Mouse (Mus musculus): ENCODE results near the gene Slc35e3. TPM values are rescaled to one million over a fixed set of nuclear protein-coding genes. Genes with fewer than 3 reads are reported as not detected.
"Not testable (repeated sequence)": the region's sequence is repeated elsewhere in the genome, so short reads cannot be mapped to it uniquely, and the experiment has no call there.

Slc35e3 gene
- polyA plus RNA-seq, 1 experiment from 2014 or later = 31.7 TPM

DNA sequence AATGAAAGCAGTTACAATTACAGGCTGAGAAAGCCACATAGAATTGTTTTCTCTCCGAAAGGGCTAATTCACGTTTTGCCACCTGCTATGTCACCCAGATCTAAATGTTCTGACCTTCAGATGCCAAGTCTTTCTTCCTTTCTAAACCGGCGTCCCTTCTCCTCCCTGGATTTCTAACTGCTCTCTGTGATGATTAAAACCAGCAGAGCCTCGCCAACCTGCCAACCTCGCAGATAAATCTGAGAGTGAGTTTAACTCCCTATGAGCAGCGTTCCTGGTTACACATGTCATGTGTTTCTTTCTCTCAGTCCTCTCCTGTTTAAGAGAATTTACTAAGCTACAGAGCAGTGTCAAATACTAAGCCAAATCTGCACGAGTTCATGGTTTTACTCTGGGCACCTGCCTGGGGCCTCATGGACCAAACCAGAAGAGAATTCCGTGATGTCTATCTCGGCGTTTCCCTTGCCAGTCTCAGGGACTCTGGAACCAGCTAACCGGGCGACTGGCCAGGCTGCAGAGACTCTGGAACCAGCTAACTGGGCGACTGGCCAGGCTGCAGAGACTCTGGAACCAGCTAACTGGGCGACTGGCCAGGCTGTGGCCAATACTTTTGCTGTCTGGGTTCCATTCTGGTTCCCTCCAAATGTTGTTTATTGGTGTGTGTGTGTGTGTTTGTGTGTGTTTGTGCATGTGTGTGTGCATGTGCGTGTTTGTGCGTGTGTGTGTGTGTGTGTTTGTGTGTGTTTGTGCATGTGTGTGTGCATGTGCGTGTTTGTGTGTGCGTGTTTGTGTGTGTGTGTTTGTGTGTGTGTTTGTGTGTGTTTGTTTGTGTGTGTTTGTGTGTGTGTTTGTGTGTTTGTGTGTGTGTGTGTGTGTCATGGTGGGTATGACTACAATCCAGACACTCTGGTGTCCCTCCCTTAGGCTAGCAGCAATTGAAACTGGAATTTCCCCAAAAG, 27.7 kb downstream of the Slc35e3 start:
- no peak for ATAC-seq (replicated peaks)
- no peak overlapping the region for H3K9ac ChIP-seq (replicated peaks)
- WGBS = 54% methylated on average over 19 of the region's 19 CpGs
- H3K4me2 ChIP-seq (replicated peaks) = no peak overlapping the region
- H3K4me3 ChIP-seq = no peak overlapping the region
- H3K9me3 ChIP-seq = no peaks in the 10 kb centered on the region
- H3K4me1 ChIP-seq = 0 out of 2 replicates have a peak, but pooled peaks cover 5% of the 10 kb centered on the region
- H3K27me3 ChIP-seq = no peaks in the 10 kb centered on the region
- H3K36me3 ChIP-seq = no peaks in the 10 kb centered on the region
- H3K27ac ChIP-seq (replicated peaks) = no peak overlapping the region; the same call in 1 of the 2 replicates

DNA sequence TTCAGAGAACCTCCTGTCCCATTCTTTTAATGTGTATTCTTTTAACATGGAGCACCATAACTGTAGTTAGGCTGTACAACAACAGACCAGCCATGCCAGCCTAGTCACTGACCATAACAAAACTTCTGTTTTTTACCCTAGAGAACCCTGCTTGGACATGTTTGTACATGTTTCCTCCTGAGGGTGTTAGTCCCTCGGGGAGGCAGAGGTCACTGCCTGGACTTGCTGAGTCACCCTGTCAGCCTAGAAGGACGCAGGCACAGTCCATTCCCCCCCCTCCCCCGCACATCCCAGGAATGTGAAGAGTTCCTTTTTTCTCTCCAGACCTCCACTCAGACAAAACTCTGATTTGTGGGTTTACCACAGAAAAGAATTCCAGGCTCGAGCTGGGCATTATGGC, 28.6 kb downstream of the Slc35e3 start:
- Histone ChIP-seq H3K4me1 (0 out of 2 replicates have a peak, but pooled peaks cover 5% of the 10 kb centered on the region), H3K4me3 (no peak overlapping the region), H3K36me3 (no peaks in the 10 kb centered on the region), H3K9ac (replicated peaks) (no peak overlapping the region), H3K9me3 (no peaks in the 10 kb centered on the region), H3K27me3 (no peaks in the 10 kb centered on the region), H3K4me2 (replicated peaks) (no peak overlapping the region), H3K27ac (replicated peaks) (no peak overlapping the region)
- no peak for ATAC-seq (replicated peaks)
- 18% methylated on average over 4 of the region's 4 CpGs for WGBS

DNA sequence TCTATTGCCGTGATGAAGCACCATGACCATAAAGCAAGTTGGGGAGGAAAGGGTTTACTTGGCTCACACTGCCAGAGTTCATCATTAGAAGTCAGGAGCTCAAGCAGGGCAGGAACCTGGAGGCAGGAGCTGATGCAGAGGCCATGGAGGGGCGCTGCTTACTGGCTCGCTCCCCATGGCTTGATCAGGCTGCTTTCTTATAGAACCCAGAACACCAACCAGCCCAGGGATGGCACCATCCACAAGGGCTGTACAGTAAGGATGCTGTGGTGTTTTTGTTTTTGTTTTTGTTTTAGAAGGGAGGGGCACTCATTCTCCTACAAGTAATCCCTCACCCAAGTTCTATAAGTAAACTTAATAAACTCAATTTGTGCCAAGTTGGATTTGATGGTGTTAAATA, 29.5 kb downstream of the Slc35e3 start:
- Histone ChIP-seq H3K36me3 (no peaks in the 10 kb centered on the region), H3K9ac (replicated peaks) (no peak overlapping the region), H3K4me2 (replicated peaks) (no peak overlapping the region), H3K9me3 (no peaks in the 10 kb centered on the region), H3K27ac (replicated peaks) (no peak overlapping the region), H3K27me3 (no peaks in the 10 kb centered on the region), H3K4me3 (no peak overlapping the region), H3K4me1 (peaks cover 5% of the 10 kb centered on the region; the same call in 1 of the 2 replicates)
- WGBS = 92% methylated on average over 3 of the region's 3 CpGs
- ATAC-seq (replicated peaks) = no peak

DNA sequence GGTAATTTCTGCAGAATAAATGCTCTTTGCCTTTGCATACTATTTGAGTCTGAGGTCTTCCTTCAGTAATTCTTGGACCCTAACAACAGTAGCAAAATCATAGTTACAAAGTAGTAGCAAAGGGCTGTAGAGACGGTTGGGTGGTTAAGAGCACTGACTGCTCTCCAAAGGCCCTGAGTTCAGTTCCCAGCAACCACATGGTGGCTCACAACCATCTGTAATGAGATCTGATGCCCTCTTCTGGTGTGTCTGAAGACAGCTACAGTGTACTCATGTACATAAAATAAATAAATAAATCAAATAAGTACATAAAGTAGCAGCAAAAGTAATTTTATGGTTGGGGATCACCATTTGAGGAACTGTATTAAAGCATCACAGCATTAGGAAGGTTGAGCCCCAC, 30.5 kb downstream of the Slc35e3 start:
- H3K4me1 ChIP-seq = peaks cover 12% of the 10 kb centered on the region
- H3K9ac ChIP-seq (replicated peaks); H3K36me3 ChIP-seq; ATAC-seq (replicated peaks); H3K27me3 ChIP-seq; H3K27ac ChIP-seq (replicated peaks); H3K4me2 ChIP-seq (replicated peaks); H3K4me3 ChIP-seq; H3K9me3 ChIP-seq: not testable (repeated sequence)
- WGBS = 93% methylated on average over 1 of the region's 1 CpGs

DNA sequence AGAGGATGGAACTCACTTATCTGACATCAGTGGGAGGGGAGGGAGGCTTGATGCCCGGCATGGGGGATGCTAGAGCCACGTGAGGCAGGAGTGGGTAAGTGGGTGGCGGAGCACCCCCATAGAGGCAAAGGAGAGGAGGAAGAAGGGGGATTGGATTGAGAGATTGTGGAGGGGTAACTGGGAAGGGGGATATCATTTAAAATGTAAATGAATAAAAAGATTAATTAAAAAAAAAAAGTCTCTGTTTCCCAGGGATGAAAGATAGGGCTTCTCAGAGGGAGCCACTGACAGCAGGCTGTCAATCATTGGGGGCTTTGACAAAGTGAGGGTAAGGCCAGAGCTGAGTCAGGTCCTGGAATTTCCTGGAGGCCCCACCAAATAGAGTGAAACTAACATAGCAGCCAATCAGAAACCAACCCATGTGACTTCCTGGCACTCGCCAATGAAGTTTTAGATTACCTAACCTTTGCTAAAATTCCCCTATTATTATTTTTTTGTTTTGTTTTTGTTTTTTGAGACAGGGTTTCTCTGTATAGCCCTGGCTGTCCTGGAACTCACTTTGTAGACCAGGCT, 31.2 kb downstream of the Slc35e3 start:
- no peak overlapping the region for H3K4me3 ChIP-seq
- no peak overlapping the region for H3K27ac ChIP-seq (replicated peaks)
- WGBS = 78% methylated on average over 4 of the region's 4 CpGs
- ATAC-seq (replicated peaks) = no peak
- peaks cover 12% of the 10 kb centered on the region for H3K4me1 ChIP-seq
- H3K9ac ChIP-seq (replicated peaks) = no peak overlapping the region
- H3K4me2 ChIP-seq (replicated peaks) = no peak overlapping the region
- no peaks in the 10 kb centered on the region for H3K36me3 ChIP-seq
- no peaks in the 10 kb centered on the region for H3K27me3 ChIP-seq
- H3K9me3 ChIP-seq = no peaks in the 10 kb centered on the region

DNA sequence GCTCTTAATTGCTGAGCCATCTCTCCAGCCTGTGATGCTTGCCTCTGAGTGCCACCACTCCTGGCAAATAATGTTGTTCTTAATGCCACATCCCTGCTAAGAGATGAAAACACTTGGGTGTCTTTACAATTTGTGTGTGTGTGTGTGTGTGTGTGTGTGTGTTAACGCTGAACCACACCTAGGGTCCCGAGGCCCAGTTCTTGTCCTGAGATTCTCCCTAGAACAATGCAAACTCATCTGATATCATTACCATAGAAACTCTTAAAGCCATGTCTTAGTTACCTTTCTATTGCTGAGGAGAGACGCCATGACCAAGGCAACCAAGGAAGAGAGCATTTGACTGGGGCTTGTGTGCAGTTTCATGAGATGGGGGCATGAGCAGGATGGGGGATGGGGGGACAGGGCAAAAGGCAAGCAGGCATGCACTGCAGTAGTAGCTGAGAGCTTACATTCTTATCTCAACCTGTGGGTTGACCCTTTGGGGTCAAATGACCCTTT, 32.1 kb downstream of the Slc35e3 start:
- no peak overlapping the region for H3K4me2 ChIP-seq (replicated peaks)
- H3K4me1 ChIP-seq = peaks cover 17% of the 10 kb centered on the region
- no peaks in the 10 kb centered on the region for H3K9me3 ChIP-seq
- H3K9ac ChIP-seq (replicated peaks) = no peak overlapping the region
- ATAC-seq (replicated peaks) = no peak
- H3K27me3 ChIP-seq = no peaks in the 10 kb centered on the region
- WGBS = 87% methylated on average over 3 of the region's 3 CpGs
- no peak overlapping the region for H3K27ac ChIP-seq (replicated peaks)
- H3K4me3 ChIP-seq = no peak overlapping the region
- no peaks in the 10 kb centered on the region for H3K36me3 ChIP-seq

DNA sequence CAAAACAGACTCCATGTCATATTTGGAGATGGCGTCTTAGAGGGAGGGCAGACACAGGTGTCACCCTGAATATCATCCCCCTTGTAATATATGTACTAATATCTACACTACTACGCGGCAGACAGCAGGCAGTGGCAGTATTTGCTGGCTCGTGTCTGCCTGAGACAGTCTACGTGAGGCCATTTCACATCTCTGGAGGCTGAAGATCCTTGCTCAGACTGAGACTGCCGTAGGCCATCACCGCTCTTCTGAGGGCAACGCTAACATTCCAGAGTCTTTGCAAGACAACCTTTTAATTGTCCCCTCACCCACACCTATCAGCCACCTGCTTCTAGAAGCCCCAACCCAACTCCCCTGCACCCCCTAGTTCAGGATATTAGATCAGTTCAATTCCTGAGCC, 32.7 kb downstream of the Slc35e3 start:
- Histone ChIP-seq H3K9me3 (no peaks in the 10 kb centered on the region), H3K4me2 (replicated peaks) (no peak overlapping the region), H3K9ac (replicated peaks) (no peak overlapping the region), H3K27ac (replicated peaks) (no peak overlapping the region), H3K4me1 (peaks cover 22% of the 10 kb centered on the region), H3K4me3 (no peak overlapping the region), H3K36me3 (no peaks in the 10 kb centered on the region), H3K27me3 (no peaks in the 10 kb centered on the region)
- no peak for ATAC-seq (replicated peaks)
- WGBS = 96% methylated on average over 8 of the region's 8 CpGs

DNA sequence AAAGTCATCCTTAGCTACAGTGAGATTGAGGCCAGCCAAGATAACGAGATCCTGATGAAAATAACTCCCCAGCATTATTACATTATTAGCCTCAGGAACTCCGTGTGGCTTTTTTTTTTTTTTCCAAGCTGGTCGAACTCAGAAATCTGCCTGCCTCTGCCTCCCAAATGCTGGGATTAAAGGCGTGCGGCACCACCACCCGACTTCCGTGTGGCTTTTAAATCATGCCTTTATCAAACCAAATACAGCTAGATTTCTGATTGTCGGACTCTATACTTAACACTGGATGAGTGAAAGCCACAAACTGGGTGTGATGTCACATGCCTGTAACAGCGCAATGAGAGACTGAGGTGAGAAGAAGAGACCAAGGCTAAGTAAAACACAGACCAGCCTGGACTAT, 33.3 kb downstream of the Slc35e3 start:
- Histone ChIP-seq H3K27ac (replicated peaks) (no peak overlapping the region), H3K27me3 (no peaks in the 10 kb centered on the region), H3K4me1 (peaks cover 18% of the 10 kb centered on the region), H3K4me3 (no peak overlapping the region), H3K9me3 (no peaks in the 10 kb centered on the region), H3K36me3 (no peaks in the 10 kb centered on the region), H3K9ac (replicated peaks) (no peak overlapping the region), H3K4me2 (replicated peaks) (no peak overlapping the region)
- 91% methylated on average over 9 of the region's 9 CpGs for WGBS
- no peak for ATAC-seq (replicated peaks)

DNA sequence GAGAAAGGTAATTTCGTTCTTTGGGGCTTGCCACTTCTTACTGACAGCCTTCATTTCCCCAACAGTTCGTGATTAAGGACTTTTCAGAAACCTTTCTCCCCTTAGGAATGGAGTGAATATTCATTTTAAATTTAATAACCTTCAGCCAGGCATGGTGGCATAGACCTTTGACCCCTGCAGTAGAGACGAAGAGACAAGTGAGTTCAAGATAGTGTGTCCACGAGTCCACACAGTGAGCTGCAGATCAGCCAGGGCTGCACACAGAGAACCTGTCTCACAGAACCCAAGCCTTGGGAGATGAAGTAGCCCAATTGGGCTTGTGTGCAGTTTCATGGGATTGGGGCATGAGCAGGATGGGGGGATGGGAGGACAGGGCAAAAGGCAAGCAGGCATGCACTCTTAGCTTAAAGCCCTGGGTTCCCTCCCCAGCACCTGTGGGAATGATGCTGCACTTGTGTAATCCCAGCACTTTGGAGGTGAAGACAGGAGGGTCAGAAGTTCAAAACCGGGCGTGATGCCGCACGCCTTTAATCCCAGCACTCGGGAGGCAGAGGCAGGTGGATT, 33.9 kb downstream of the Slc35e3 start:
- Histone ChIP-seq H3K36me3 (peaks cover 3% of the 10 kb centered on the region; the same call in 1 of the 2 replicates), H3K4me3 (no peak overlapping the region), H3K4me2 (replicated peaks) (no peak overlapping the region), H3K27me3 (no peaks in the 10 kb centered on the region), H3K27ac (replicated peaks) (no peak overlapping the region), H3K4me1 (peaks cover 18% of the 10 kb centered on the region), H3K9ac (replicated peaks) (no peak overlapping the region), H3K9me3 (no peaks in the 10 kb centered on the region)
- WGBS = 88% methylated on average over 9 of the region's 9 CpGs
- no peak for ATAC-seq (replicated peaks)

DNA sequence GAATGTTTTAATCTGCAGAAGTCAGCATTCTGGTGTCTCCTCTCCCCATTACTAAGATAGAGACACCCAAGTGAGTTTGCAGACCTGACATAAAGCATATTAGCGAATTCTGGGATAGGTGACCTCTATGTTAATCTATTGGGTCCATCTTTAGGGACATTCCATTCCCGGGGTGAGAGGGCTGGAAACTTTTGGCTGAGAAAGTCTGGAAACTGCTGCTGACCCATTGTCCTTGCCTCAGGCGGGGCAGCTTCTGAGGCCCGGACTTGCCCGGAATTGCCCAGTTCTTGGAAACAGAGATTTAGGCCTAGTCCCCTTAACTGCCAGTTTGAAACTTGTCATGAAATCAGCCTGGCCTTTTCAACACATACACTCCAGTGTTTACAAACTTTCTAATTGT, 34.8 kb downstream of the Slc35e3 start:
- 69% methylated on average over 5 of the region's 5 CpGs for WGBS
- no peaks in the 10 kb centered on the region for H3K27me3 ChIP-seq
- H3K27ac ChIP-seq (replicated peaks) = no peak overlapping the region
- H3K36me3 ChIP-seq = peaks cover 10% of the 10 kb centered on the region
- H3K4me1 ChIP-seq = peaks cover 24% of the 10 kb centered on the region
- peak overlapping the region; percentile 99 for H3K4me3 ChIP-seq
- peak overlapping the region; percentile 54 for H3K4me2 ChIP-seq (replicated peaks)
- H3K9ac ChIP-seq (replicated peaks) = peak overlapping the region; percentile 100; the same call in 1 of the 2 replicates
- ATAC-seq (replicated peaks) = no peak
- no peaks in the 10 kb centered on the region for H3K9me3 ChIP-seq

DNA sequence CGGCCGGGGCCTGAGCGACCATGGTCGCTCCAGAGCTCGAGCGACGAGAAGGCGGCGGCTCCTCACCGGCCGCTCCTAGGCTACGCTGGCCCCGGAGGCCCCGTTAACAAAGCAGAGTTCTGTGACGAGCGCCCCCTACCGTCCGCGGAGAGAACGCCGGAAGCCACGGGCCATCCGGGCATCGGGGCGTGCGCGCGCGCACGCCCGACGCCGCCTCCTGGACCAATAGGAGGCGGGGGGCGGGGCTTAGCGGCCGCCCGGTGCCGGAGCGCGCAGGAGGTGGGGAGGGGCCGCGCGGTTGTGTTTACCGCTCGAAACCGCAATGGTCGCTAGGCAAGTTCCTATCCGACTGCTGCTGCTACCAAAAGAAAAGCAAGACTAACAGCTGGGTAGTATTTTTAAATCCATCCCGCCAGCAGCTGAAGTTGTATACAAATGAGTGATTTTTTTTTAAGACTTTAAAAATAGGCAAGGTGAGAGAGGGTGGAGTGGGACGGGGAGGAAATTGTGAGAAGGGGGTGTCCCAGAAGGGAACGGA, 35.5 kb downstream of the Slc35e3 start, which contains the start of gene Mdm2:
Gene Mdm2, minus strand, starts transcription at position 155 of the 538 bp plus-strand sequence.
- peaks cover 27% of the 10 kb centered on the region for H3K4me1 ChIP-seq
- H3K27ac ChIP-seq (replicated peaks) = peak within 1 kb of the TSS; percentile 99
- no peaks in the 10 kb centered on the region for H3K27me3 ChIP-seq
- WGBS = under 1% methylated on average over 52 of the region's 52 CpGs
- H3K4me2 ChIP-seq (replicated peaks) = peak within 1 kb of the TSS; percentile 64
- peak; percentile 95 for ATAC-seq (replicated peaks)
- no peaks in the 10 kb centered on the region for H3K9me3 ChIP-seq
- peaks cover 14% of the 10 kb centered on the region for H3K36me3 ChIP-seq
- H3K4me3 ChIP-seq = peak within 1 kb of the TSS; percentile 99
- H3K9ac ChIP-seq (replicated peaks) = peak within 1 kb of the TSS; percentile 100
